Mouse (Mus musculus) adrenal gland, postnatal 10 days (tissue): Measurements from ENCODE around the gene Cdk14. TPM values are rescaled to one million over a fixed set of nuclear protein-coding genes. Genes with fewer than 3 reads are reported as not detected.

Experiments used
- DNase-seq: peaks from one replicate; pipeline ENCODE4 v3.0.0; 2021; ENCODE audit warnings: mixed read lengths
- microRNA-seq: library from miRNA; unstranded; fragments of <30 nt; microRNA quantifications from one replicate; pipeline ENCODE4 v1.2.0, GENCODE M21; 2021
- total RNA-seq, 2 experiments: library from RNA; stranded (reverse); gene quantifications; 2 replicates each; pipeline ENCODE4 v1.2.3; 2021

Gene Cdk14
- total RNA-seq, 2 experiments from 2014 or later, result 17.8 to 21.9 TPM

- DNase-seq, result no peak
Measured at GRCm38 (mm10) chr5:4786816-4787215, 633.3 kb downstream of the Cdk14 start.

- no peak for DNase-seq
Measured at GRCm38 (mm10) chr5:4778274-4778673, 641.8 kb downstream of the Cdk14 start.

DNA sequence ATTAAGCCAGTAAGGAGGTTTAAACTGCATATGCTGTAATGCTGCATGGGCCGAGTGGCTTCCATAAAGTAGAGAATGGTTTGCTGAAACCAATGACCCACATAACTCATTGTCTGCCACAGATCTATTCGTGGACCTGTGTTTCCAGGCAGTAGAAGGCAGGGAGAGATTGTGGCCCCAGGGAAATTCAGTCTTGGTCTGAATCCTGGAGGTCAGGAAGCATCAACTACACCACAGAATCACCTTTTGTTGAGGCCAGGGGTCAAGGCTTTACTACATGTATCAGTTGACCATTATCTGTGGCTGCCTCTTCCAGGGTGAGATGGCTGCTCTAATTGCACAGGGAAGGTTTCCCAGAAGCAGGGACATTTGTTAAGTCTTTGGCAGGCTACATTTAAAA is 643.6 kb downstream of the Cdk14 start:
- no peak for DNase-seq

GRCm38 (mm10) chr5:4773090-4773772 is 646.9 kb downstream of the Cdk14 start:
- no peak for DNase-seq

- DNase-seq, result no peak
Measured at GRCm38 (mm10) chr5:4770609-4771008, 649.5 kb downstream of the Cdk14 start.

DNA sequence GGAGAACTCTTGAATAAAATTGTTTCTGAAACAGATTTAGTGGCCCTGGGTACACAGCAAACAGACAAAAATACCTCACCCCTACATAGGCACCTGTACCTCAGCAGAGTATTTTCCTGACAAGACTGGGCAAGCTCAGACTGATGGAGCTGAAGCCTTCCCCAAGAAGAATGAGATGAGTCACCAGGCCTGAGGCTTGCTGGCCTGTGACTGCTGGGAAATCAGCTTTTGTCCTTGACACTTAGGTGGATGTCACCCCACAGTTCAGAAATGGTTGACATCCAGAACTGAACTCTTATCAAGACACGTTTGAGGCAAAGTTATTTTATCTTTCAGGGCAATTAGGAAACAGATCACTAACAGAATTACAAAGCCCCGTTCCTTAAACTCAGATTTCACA is 652.2 kb downstream of the Cdk14 start:
- DNase-seq, result no peak

DNA sequence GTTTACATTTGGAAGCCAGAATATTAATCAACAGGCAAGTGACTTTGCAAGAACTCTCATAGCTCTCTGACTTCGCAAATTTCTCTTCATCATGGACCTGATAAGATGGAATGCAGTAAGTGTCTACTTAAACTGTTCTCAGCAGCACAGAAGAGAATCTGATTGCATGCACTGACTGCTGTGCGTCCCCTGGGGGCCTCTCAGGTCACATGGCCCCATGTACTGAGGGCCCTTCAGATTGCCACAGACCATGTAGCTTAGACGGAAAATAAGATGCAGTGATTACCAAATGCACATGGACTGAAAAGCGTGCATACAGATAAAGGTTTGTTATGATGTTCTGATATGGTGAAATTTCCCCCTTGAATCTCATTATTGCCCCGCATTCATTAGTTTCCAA is 653.4 kb downstream of the Cdk14 start:
- DNase-seq, result no peak

DNA sequence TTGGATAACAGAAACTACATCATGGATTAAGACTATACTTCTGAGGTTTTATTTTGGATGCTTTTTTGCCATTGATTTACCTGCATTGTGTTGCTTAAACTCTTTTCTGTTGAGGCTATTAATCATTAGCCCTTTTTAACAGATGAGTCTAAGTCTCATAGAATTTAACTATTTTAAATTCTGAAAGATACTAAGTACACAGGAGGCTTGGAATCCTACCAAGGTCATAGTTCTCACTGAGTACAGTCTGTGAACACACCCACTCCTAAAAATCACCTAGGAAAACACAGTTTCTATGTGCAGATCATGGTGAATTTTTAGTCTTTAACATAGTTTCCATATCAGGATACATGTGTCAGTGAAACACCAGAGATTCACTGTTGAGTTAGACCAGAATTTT is 658.2 kb downstream of the Cdk14 start:
- DNase-seq, result no peak

DNA sequence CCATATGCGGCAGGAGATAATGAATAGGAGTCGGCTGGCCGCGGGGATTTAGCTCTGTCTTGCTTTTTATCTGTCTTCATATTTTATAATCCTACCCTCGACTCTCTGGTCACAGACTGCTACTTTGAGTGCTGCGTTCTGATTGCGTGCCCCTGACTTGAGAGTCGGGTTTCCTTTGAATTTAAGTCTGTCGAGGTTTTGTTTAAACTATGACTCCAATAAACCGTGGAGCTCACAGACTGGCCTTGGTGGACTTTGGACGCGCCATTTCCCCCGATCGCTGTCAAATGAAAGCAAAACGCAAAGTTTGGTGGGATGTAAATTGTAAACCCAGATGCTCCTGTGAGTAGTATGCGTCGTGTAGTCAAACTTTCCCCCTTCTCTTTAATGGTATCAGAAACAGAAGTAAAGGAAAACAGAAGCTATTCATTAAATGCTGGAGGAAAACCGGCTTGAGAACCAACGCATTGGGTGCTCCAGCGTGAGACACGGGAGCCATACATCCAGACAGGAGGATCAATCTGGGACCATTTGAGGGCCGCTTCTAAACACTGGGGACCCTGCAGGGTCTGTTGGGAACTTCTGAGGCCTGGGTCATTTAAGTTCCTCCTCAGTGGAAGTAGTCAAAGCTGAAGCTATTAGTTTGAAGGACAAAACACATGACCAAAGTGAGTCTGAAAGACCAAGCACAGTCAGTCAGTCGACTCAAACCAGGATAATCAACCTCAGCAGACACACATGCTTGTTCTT is 661.6 kb downstream of the Cdk14 start:
- DNase-seq, result no peak

GRCm38 (mm10) chr5:4757902-4758301 is 662.2 kb downstream of the Cdk14 start, which contains the start of gene Fzd1:
TSS of gene Fzd1 (minus strand) at chr5:4758035.
- DNase-seq, result peak; percentile 95

GRCm38 (mm10) chr5:4756871-4757711 is 663.0 kb downstream of the Cdk14 start:
- peak; percentile 81 for DNase-seq

- peak; percentile 23 for DNase-seq
Measured at GRCm38 (mm10) chr5:4756001-4756681, 664.0 kb downstream of the Cdk14 start.

- DNase-seq, result peak; percentile 11
Measured at GRCm38 (mm10) chr5:4755326-4755725, 664.8 kb downstream of the Cdk14 start.

DNA sequence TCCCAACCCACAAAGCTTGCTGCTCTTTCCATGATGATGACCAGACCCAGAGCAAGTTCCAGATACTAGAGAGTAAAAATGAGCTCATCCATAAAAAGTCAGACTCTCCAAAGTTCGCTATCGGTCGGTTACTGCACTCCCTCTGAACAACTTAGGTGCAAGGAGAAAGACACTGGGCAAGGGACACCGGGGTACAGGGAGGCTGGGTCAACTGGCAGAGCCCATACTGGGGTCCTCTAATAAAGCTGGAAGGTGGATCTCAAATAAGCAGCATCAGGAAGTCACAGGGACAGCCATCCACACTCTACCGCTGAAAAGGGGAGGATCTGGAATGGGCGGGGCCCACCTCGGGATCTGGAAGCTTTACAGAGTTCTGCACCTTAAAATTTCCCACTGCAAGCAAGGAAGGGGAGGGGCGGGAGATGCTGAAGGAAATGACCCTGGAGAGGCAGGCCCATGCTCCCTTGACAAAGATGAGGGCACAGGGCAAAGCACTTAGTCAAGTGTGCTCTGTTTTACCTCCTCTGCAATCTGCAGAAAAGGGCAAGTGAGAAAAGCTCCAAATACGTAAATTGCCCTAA is 665.3 kb downstream of the Cdk14 start:
- no peak for DNase-seq

Small RNAs within 50 kb of the gene (microRNA-seq; reads per million reads assigned to microRNA genes)
- gene Gm25037 (not detected), gene Gm44483 (not detected)

Other genes with a start within 250 kb of the Cdk14 start
- gene 1700015F17Rik, start 58.8 kb upstream of the Cdk14 start, total RNA-seq, result not detected
- gene Cldn12, start 94.6 kb upstream of the Cdk14 start, total RNA-seq, result 10 to 100 TPM; 23.6 to 25.3 TPM
- gene Gtpbp10, start 139.2 kb upstream of the Cdk14 start, total RNA-seq, result 10 to 100 TPM; 14.9 to 16.7 TPM
- under 1 TPM; 0.30 to 0.36 TPM for gene Gm8773, start 153.5 kb upstream of the Cdk14 start, total RNA-seq
- 1 to 10 TPM; 2.6 to 5.0 TPM for gene Cfap69, start 243.9 kb upstream of the Cdk14 start, total RNA-seq